Mouse (Mus musculus) thymus, postnatal 25 days (tissue): ENCODE data around the gene Fbxl8.

Experiments used
- DNase-seq: peaks from one replicate; pipeline ENCODE4 v3.0.0; 2022

Fbxl8 gene

DNA sequence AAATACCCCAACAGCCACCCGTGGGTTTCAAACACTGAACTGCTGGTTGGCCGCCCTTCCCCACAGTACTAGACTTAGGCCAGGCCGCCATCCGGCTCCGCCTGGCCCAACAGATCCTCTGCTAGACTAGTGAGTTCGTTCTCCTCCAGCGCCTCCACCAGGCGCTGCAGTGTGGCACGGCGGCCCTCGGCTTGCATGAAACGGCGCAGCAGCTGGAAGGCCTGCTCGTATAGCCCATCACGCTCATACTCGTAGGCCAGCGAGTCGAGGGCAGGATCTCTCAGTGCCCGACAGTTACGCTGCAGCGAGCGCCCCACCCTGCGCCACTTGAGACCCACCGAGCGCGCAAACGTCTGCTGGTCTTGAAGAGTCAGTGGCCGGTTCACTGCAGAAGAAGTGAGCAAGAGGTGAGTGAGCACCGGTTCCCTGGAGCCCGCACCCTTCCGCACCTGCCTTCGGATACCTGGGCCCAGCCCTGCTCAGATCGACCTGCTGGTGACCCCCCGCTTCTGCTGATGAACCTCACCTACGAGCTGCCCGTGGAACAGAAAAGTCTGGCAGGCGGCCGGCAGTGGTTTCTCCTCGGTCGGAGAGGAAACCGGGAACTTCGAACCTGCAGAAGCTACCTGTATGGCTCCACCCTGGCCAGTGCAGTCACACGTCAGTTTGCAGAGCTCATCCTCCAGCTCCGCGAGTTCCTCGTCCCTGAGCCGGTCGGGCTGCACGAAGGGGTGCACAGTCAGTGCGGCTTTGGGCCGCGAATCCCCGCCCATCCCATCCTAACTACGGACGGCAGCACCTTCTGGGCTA is 5.3 kb upstream of the Fbxl8 start:
- DNase-seq = no peak

DNA sequence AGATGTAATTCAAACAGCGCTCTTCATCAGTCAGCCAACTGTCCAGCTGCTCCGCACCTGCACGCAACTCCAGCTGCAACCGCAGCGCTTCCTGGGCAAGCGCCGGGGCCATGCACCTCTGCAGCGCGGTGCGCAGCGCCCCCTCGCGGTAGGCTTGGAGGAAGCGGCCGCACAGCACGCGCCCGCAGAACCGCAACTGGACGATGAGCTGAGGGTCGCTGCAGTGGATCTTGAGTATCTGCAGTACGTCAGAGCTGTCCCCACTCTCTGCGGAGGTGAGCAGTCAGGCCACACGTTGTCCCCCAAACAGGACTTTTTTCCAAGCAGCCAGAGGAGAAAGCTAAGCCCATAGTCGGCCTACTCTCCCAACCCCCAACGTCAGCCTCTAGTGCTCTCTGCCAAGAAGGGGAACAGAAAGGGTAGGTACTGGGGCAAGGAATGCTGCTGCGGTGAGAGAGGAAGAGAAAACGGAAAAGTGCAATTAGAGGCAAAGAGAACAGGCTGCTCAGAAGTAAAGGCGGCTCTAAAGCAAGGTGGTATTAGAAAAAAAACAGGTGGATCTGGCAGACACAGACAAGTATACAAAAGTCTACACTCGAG is 4.6 kb upstream of the Fbxl8 start:
- DNase-seq = peak; percentile 79

DNA sequence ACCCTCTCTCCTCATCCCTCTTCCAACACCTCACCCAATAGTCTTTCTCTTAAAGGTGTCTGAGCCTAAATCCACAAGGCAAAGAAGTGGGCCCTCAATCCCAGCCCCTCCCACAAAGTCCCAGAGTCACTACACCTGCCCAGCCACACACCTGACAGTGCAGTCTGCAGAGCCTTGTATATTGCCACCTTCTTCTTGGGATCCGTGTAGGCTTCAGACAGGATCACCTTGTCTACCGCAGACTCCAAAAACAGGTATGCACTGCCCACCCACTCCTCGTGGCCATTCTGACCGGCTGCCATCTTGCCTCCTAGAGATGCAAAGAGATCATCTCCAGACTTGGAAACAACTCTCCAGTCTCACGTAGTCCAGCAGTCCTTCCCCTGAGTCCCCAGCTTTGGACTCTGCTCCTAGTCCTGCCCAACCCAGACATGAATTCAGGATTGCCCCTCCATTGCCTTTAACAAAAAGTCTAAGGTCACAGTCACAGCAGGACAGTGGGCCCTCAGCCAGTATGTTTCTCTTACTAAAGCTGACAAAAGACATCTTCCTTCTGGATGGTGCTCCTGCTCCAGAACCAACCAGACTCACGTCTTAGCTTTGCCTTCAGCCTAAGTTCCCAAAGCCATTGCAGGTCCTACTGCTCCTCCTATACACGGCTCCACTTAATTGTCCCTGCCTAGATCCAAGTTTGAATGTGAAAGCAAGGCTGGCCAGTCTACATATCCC is 3.9 kb upstream of the Fbxl8 start:
- no peak for DNase-seq

DNA sequence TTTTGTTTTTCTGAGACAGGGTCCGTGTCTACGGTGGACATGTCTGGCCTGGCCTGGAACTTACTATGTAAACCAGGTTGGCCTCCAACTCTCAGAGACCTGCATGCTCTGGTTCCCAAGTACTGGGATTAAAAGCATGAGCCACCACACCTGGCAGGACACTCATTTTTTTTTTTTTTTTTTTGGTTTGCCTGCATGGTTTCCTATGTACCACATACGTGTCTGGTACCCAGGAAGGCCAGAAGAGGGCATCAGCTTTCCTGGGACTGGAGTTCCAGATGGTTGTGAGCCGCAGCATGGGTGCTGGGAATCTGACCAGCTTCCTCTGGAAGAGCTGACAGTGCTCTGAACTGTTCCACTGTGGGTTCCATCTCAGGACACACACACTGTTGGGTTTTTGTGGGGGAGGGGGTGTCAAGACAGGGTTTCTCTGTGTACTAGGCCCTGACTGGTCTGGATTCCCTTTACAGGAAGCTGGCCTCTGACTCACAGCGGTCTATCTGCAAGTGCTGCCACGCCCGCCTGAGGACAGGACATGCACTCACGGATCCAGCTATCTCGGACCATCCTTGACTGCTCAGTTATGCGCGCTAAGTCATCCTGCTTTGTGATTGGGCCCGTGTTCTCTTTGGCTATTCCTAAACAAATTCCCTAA is 3.0 kb upstream of the Fbxl8 start:
- no peak for DNase-seq

DNA sequence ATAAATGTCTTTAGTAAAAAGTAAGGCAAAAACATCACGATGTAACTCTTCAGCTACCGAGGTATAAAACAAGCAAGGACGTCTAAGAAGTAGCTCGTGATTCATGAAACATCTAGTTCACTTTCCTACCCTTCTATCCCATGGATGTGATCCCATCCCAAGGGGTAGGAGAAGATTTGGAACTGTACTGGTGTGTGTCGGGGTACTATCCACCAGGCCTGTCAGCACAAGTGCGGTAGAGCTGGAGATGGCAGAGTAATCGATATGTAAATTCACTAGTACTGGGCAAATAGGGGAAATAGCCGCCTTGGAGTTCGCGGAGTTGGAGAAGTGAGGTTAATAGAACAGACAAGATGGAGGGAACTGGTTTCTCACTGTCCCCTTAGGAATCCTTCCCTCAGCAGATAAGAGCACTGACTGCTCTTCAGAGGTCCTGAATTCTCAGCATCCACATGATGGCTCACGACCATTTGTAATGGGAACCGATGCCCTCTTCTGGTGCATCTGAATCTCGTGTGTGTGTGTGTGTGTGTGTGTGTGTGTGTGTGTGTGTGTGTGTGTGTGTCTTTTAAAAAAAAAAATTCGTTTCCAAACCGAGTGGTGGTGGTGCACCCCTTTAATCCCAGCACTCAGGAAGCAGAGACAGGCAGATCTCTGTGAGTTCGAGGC is 1.1 kb upstream of the Fbxl8 start:
- no peak for DNase-seq

DNA sequence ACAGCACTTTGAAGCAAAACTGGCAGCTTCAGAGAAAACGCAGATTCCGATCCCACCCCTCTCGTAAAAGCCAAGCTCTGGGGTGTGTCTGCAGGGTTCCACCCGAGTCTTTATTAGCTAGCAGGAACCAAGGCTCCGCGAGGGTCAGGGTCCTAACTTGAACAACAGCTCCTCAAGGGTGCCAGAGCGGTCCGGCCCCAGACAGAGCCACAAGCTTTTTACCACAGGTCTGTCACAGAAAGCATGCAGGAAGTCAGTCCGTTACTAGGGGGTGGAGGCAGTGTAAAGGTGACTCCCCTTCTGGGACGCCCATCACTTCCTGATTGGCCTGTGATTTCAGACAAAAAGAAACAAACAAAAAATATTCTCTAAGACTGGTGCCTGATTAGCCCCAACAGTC is 680 bp downstream of the Fbxl8 start:
- peak; percentile 57 for DNase-seq

DNA sequence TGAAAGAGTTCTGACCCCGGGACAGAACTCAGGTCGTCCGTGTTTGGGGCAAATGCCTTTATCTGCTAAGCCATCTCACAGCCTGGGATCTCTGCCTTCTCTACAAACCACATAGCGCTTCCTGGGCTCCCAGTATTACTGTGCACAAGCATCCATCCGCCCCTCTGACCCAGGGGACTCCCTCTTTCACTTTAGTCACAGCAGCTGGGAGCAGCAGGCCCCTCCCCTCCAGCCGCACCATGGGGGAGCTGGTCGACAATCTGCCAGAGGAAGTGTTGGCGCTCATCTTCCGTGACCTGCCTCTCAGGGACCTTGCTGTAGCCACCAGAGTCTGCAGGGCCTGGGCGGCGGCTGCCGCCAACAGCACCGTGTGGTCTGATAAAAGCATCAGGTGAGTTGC is 2.3 kb downstream of the Fbxl8 start:
- DNase-seq = peak; percentile 40

DNA sequence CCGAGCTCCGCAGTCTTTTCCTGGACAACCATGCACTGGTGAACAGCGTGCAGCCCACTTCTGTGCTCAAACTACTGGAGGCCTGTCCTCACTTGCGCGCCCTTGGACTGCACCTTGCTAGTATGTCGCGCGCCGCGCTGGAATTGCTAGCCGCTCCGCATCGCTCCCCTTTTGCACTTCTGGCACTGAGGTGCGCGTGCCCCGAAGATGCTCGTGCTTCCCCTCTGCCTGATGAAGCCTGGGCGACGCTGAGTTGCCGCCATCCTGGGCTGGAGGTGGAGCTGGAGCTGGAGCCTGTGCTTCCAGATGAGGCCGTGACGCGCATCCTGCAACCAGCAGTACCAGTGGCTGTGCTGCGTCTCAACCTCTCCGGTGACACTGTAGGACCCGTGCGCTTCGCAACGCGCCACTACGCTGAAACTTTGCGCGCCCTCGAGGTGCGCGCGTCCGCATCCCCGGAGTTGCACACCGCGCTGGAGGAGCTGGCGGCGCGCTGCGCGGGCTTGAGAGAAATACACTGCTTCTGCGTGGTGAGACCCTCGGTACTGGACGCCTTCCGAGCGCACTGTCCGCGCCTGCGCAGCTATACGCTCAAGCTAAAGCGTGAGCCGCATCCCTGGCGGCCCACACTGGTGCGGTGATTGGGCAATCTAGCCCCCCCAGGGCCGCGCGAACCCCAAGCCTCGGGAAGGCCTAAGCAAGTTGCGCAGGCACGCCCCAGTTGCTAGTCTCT is 4.1 kb downstream of the Fbxl8 start:
- DNase-seq = no peak

DNA sequence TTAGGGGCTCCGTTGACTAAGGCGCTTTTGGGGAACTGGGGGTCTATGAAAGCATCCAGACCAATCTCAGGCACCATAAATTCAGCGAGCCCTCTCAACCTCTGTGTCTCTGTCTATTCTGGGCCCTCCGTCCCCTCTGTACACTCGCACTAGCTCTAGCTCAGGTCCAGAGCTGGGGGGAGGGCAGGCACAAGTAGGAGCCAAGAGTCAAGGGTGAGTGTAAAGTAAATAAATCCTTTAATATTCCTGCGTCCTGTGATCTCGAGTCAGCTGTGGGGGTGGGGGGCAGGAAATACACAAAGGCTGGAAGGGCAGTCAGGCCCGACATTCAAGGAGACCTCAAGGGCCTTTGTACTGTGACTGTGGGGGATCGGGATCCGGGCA is 4.6 kb downstream of the Fbxl8 start:
- no peak for DNase-seq

DNA sequence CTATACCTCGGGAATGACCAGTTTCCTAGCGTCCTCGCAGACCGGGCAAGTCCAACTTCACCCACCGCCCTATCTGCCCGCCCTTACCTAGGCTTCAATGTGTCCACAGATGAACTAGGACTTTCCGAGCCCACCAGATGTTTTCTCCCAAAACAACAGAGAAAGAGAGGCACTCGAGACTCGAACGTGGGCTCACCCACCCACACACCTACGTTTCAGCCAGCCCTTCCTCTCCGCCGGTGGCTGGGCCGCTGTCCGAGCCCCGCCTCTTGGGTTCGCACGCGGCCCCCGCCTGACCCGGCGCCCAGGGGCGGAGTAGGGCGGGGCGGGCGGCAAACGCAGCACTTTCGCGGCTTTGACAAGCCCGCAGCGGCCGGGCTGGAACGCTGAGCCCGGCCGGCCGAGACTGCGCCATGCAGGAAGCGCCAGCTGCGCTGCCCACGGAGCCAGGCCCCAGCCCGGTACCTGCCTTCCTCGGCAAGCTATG is 5.1 kb downstream of the Fbxl8 start, which contains the start of gene Hsf4:
Gene Hsf4, plus strand, starts transcription at position 341 of the 487 bp plus-strand sequence.
- no peak for DNase-seq

DNA sequence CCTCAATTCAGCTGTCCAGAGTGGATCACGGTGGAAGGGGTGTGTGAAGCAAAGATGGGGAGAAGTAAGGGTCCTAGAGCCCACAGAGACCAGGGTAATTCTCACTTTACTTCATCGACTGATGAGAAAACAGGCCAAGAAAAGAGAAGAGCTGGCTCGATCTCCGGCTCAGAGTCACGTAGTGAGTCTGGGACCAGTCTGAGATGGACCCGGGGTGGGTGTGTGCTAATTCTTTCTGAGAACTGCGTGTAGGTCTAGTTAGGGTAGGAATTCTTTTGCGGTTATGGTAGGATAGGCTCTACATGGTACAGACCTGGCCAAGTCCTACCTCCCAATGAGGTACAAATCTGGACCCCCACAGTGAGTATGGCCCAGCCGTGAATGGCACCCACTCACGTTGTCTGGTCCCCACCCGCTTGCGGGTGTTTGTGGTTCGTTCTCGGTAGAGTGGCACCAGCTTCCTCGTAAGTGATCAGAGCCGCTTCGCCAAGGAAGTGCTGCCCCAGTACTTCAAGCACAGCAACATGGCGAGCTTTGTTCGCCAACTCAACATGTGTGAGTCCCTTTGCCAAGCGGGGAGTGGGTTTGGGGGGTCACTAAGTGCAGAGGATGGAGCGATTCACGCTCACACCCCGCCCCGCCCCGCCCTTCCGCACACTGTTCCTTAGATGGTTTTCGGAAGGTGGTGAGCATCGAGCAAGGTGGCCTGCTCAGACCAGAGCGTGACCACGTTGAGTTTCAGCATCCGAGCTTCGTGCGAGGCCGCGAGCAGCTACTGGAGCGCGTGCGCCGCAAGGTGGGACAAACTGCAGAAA is 5.9 kb downstream of the Fbxl8 start:
- DNase-seq = no peak

DNA sequence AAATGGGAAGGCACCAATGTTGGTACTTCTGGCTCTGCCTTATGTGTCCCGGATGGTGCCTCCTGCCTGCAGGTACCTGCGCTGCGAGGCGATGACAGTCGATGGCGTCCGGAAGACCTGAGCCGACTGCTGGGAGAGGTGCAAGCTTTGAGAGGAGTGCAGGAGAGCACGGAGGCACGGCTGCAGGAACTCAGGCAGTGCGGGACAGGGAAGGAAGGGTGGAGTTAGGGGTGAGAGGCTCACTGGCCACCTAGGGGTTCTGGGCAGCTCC is 6.4 kb downstream of the Fbxl8 start:
- DNase-seq = no peak

DNA sequence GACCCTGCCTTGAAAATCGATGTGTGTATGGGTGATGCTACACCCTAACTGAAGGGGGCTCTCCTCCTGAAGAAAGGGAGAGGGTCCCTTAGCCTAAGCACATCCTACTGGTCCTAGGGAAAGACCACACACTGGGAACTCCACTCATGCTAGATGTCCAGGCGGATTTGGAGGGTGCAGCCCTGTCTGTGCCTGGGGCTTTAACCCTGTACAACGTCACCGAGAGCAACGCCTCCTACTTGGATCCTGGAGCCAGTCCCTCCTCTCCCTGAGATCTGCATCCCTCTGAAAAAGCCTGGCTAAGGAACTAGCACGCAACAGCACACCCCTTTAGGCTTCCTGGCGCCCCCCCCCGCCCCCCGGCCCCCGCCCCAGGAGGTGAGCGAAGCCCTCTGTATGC is 10.9 kb downstream of the Fbxl8 start:
- DNase-seq = no peak

DNA sequence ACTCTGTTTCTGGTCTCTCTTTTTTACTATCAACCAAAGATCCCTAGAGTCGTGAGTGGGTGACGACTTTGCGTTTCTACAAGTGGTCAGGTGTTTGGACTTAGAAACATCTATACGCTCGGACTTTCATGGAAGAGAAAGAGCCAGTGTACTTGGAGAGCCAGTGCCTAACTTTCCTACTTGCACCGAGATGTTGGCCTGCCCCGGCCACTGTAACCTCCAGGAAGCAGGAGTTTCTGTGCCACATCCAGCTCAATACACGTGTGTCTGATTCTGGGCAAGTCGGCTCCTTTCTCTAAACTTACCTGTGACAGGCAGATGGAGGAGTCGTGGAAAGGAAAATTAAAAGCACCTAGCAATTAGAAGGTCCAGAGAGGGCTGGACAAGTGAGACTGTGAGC is 11.4 kb downstream of the Fbxl8 start, which contains the start of gene Nol3:
Gene Nol3, plus strand, starts transcription at position 301 of the 400 bp plus-strand sequence.
- no peak for DNase-seq

DNA sequence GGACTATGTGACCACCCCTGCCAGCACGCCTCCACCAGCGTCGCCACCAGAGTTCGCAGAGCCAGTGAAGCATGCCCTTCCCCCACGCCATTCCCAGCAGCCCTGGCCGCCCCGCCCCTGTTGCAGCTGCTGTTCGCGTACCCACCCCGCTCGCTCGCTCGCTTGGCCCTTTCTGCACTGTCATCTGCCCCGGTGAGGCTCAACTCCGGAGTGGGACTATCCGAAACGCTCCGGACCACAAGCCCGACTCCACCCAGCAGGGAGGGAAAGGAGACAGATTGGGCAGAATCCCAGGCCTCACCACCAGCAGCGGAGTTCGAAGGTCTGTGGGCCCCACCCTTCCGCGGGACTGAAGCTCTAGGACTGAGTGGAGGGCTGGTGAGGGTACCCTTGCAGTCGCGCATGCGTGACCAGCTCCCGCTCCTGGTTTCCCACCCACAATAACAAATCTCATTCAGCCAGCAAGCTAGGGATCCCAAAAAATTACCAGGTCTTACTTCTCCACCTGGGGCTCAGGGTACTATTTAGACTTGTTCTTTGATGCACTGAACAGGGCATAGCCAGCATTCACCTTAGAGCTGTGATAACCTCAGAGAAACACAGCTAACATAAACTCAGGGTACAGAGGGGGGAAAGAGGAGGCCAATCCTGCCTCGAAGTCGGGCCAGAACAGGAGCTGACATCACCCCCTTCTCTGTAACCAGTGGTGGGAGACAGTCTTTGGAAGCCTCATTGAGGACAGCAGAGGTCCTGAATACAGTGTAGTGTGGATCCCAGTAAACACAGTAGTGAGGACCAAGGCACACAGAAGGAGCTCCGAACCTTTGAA is 12.1 kb downstream of the Fbxl8 start:
- DNase-seq = peak; percentile 54

DNA sequence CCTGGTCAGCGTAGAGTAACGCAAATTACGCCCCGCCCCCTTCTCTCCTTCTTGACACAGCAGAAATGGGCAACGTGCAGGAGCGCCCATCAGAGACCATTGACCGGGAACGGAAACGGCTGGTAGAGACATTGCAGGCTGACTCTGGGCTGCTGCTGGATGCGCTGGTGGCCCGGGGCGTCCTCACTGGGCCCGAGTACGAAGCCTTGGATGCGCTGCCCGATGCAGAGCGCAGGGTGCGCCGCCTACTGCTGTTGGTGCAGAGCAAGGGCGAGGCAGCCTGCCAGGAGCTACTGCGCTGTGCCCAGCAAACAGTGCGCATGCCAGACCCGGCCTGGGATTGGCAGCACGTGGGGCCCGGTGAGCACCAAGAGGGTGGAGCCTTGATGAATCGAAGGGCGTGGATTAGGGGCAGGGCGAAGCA is 14.5 kb downstream of the Fbxl8 start:
- no peak for DNase-seq

DNA sequence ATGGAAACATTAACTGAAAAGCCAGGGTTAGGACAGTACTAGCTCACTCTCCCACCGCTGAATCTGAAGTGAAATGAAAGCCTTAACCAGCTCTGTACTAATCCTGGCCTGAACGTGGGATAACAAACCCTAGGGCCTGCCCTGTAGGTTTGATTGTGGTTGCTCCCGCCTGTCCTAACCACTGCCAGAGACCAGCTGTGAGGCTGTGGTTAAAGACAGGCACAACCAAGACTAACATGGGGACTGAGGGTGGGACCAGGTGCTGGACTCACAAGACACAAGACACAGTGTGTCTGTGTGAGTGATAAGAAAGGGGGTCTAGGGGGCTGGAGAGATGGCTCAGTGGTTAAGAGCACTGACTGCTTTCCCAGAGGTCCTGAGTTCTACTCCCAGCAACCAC is 16.1 kb downstream of the Fbxl8 start:
- DNase-seq = no peak

DNA sequence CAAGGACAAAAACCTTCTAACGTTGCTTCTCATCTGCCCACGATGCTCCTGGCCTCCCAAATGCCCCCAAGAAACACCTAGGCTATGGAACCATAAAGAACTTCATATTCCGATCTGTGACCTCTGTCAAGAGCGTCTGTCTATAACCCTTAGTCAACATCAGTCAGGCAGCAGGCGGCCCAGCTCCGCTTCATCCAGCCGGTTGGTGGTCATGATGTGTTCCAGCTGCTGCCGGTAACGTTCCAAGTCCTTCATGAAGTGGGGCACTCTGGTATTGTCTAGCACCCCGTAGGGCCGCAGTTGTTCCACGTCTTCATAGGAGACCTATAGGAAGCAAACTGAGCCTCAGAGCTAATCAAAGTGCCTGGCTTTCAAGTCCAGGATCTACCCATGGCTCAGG is 17.4 kb downstream of the Fbxl8 start:
- DNase-seq = no peak

DNA sequence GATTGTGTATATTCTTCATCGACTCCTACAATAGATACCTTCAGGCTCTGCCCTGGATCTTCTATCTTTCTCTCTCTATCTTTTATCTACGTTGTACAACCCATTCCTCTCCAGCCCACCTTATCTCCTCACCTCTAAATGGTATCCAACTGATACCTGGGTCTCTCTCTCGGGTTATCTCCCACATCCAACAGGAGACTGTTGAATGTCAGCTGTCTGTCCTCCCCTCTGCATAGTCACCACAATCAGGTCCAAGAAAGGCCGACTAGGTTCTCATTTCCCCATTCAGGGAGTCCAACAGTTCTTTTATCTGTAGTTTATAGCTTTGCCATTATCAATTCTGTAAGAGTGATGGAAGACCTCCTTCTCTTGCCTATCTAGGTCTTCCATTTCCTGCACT is 17.8 kb downstream of the Fbxl8 start:
- no peak for DNase-seq

DNA sequence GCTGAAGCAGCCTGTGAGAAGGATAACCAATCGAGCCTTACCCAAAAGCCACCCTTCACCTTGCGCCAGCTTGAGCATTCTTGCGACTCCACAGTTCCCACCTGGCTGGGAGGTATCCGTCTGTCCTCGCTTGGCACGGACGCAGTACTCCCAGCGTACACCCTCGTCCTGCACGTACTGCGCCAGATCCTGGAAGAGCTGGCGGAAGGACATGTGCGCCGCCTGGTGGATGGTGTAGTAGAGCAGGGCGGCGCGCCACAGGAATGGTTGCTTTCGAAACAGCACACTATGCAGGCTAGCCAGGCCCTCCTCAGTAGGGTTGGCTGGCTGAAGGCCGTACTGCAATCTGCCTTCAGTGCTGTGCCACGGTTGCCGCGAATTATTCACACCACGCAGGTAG is 18.6 kb downstream of the Fbxl8 start:
- DNase-seq = no peak
